Mouse (Mus musculus): ENCODE results near the gene Ccdc61.

- TF ChIP-seq POLR2A (IDR thresholded peaks at IDR 0.05; ENCODE audit: low read depth, low read length) = no peak
- no peak for TF ChIP-seq CTCF (conservative IDR thresholded peaks at IDR 0.05; ENCODE audit: insufficient read depth, insufficient read length, low read depth, low read length)
These were observed 32.2 kb upstream of the Ccdc61 start for GRCm38 (mm10) chr7:18942376-18942775.
